Mouse (Mus musculus) kidney, adult 8-10 months (tissue): ENCODE measurements around the gene Gm10322.

Experiments
- DNase-seq, 2 experiments: peaks; one replicate each; pipeline ENCODE4 v3.0.0; 2022

Gene Gm10322

DNA sequence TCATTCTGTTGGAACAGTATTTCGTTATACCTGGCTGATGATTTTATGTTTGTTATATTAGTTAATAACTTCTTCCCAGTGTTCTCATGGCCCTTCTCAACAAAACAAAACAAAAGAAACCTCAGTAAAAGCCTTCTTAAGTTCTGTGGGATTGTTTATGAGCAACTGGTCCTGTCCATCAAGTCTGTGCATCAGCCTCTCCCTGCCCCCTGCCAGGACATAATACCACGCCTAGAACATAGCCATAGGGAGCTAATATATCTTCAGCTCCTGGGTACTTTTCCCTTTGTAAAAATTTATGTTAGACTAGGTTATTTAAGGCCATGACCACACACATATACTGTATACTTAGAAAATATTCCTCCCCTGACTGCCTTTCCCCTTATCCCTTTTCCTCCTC, 48.9 kb downstream of the Gm10322 start:
- no peak for DNase-seq

- no peak for DNase-seq
Measured at GRCm38 (mm10) chr10:59665503-59666291, 49.8 kb downstream of the Gm10322 start.
